Mouse (Mus musculus) cortical plate, adult 2 months (tissue): ENCODE data around the gene Ctsl.

Source experiments
- CTCF ChIP-seq: fragments of 200-500 bp; IDR thresholded peaks from 2 replicates; pipeline ENCODE4 v1.5.1; 2011; ENCODE audit warnings: mild to moderate bottlenecking, control low read depth, low read length; ENCODE audit not compliant: insufficient read depth; ENCODE audit errors: extremely low read depth
- POLR2A ChIP-seq: fragments of 200-500 bp; IDR thresholded peaks from 2 replicates; pipeline ENCODE4 v1.6.1; 2011; ENCODE audit warnings: mild to moderate bottlenecking, low read length, control low read depth; ENCODE audit not compliant: insufficient read depth; ENCODE audit errors: extremely low read depth

DNA sequence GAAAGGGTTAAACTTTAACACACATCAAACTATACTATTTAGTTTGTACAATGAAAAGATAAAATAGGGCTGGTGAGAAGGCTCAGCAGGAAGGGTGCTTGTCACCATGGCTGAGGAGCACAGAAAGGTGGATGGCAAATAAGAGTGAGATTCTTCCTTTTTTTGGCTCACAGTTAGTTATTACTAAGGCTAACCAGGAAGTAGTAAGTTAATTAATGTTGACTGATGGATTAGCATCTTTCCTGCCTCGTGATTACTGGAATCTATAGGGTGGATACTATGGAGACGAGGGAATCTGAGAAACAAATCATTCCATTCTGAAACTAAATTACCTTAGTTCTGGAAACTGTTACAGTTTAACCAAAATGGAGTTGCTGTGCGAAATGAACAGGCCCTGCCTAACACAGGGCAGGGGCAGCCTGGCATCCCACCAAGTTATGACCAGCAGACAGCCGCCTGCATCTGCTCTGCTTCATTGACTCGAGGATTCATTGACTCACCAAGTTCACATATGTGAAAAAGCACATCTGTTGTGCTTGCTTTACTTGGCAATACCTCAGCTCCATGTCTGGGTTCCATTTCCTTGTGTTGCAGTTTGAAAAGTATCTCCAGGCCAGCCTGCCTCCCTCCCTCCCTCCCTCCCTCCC is 46.4 kb upstream of the Ctsl start:
- TF ChIP-seq POLR2A (no peak), CTCF (no peak)
